Mouse (Mus musculus): ENCODE data around the gene Tbc1d25.
A peak's percentile ranks its signal among the peaks of the same experiment; 100 is the strongest.

Gene Tbc1d25

DNA sequence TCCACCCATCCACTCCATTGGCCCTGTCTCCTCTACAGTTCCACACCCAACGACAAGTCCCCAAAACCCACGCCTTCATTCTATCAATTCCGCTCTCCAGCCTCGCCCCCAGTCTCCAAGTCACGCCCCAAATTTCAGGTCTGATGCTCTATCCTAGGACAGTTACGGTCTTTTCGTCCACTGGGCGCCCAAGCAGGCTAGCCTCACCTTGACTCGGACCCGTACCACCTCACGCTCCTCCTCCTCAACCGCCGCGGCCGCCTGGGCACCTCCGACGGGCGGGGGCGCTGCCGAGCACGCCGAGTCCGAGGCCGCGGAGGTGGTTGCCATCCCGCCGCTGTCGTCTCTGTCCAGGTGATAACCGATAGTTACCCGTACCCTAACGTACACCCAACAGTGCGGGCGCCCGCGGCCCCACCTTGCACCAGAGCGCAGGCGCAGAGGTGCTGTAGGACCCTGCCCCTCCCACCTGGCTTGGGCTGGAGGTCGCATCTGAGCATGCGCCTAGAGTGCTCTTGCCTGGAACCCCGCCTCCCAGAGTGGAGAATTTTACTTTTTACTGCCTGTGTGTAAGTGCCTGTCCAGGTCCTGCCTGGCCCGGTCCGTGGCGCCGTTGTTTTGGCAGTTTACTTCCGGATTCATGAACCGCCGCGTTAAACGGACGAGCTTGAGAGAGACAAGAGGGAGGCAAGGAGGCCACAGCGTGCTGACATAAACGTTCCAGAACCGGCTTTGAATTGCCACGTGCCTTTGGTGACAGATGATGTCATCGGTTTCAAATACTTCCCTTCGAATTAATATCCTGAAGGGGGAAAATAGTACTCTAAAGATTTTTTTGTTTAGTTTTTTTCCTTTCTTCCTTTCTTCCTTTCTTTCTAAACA lies at the start of gene Tbc1d25:
Gene Tbc1d25, minus strand, starts transcription at position 678 of the 882 bp plus-strand sequence.
- DNase-seq (ENCODE audit: low read depth) = peak; percentile 93

DNA sequence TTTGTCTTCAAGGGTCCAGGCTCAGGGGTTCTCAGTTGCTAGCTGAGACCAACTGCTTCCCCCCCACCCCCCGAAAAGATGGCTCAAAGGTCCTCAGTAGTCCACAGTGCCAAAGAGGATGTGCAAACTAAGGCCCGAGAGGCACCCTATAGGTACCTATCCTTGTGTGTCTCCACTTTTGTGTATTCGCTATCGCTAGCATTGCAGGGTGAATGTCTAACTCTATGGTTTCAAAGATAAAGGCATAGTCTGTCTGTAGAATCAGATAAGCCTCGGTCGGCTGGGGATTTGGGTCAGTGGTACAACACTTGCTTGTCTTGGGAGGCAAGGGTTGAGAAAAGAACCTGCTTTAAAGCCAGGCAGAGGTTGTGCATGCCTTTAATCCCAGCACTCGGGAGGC lies 47.5 kb upstream of the Tbc1d25 start:
- no peak for DNase-seq (ENCODE audit: low read depth)

DNA sequence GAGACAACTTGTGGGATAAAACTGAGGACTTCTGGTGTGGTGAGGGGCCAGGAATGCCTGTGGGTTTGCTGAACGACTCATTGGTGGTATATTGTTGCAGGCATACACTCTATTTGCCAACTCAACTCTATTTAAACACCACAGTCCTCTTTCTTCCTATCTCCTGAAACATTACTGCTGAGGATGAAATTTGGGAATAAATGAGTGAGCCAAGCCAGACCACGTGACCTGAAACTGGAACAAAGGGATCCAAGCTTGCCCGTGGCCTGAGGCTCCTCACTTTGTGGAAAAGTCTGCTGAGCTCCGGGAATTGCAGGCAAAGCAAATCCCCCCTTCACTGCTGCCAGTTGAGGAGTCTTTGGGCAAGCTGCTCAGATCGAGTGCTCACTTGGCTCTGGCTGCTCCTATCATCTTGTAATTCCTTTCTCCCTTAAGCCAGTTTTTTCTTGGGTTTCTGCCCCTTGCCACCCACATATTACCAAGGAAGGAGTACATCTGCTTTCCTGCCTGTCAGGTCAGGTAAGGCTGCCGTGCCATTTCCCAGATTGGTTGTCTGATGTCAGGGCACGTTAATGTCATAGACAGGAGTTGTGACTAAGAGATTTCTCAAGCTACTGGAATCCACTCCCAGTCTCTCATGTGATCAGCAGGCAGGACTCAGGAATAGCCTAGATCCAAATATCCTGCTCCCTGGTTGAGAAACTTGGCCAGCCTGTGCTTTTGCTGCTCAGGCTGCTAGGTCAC lies 46.9 kb upstream of the Tbc1d25 start:
- no peak for DNase-seq (ENCODE audit: low read depth)

DNA sequence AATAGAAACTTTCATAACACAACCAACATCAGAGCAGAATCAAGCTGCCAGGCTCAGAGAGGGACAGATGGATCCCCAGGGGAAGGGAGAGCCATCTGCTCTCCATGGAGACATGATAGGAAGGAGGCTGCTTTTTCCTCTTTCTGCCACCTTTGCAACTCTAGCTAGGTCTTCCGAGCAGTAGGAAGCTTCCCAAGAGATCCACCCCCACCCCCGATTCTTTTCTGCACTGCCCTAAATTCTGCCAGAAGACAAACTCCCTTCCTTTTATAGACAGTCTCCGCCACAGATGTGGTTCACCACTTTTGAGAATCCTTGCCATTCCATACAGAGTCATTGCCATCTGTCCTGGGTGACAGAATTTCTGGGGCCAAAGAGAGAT lies 46.3 kb upstream of the Tbc1d25 start:
- DNase-seq (ENCODE audit: low read depth) = no peak

DNA sequence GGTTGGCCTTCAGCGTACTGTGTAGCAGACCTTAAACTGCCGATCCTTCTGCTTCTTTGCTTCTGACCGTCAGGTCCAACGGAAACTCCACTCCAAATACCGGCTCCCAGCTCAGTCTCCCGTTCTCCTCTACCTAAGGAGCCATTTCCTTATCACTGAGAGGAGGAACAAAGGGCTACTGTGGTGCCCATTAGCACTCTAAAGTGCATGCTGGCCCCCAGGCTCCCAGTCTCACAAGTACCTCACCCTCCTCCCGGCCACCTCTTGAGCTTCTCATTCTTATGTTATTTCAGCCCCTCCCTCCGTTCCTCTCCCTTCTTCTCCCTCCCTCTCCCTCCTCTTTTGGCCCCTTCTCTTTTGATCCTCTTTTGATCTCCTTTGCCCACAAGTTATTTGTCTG lies 43.7 kb upstream of the Tbc1d25 start:
- no peak for DNase-seq (ENCODE audit: low read depth)

DNA sequence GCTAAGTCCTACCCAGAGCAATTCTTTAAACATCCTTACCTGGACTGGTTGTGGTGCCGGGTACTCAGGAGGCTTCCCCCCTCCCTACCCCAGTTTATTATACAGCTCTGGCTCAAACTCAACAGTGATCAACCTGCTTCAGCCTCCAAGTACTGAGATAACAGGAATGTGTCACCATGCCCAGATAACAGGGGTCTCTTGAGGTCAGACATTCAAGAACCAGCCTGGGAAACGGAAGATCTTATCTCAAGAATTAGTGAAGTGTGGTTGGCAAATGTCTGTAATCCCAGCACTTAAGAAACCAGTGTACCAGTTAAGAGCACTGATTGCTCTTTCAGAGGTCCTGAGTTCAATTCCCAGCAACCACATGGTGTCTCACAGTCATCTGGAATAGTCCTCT lies 42.1 kb upstream of the Tbc1d25 start:
- DNase-seq (ENCODE audit: low read depth) = no peak

DNA sequence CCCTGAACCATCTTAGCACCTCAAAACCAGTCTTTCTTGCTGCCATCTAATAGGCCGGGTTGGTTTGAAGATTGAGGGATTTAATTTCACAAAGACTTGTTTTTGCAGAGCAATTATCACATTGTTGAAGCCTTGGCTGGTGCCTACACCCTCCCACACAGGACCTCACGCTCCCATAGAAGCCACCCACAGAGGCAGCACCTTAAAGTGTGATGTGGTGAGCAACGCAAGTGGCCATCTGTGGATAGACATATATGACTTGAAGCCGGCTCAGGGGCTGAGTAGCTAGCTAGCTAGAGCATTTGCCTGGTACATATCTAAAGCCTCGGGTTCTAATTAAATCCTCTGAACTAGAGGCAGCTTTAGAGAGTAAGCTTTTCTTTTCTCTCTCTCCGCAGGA lies 41.4 kb upstream of the Tbc1d25 start:
- DNase-seq (ENCODE audit: low read depth) = no peak

DNA sequence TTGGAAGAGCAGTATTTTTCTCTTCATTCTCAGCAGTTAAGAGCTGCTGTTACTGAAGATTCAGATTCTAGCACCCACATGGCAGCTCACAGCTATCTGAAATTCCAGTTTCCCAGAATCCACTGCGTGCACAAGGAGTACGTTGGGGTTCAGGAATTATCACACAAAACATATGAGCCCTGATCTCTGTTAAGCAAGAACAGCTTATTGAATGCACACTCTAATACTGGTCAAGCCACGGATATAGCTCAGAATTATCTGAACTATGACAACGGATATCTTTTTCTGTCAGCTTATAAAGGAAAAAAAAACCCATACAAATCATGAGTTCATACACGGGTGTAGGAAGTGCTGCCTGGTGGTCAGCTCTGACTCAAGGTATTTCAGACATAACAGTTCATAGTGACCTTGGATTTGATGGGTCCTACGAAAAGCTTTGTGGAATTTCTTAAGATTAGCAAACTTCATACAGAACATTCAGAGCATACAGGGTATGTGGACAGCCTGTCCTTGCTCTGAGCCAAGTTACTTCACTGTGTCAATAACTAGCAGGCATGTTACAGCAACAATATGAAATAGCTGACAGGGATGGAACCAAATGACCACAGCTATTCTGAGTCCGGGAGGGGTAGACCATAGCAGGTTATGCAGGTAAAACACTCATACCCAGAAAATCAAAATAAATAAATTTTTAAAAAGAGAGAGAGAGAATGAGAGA lies 35.7 kb upstream of the Tbc1d25 start:
- no peak for DNase-seq (ENCODE audit: low read depth)

DNA sequence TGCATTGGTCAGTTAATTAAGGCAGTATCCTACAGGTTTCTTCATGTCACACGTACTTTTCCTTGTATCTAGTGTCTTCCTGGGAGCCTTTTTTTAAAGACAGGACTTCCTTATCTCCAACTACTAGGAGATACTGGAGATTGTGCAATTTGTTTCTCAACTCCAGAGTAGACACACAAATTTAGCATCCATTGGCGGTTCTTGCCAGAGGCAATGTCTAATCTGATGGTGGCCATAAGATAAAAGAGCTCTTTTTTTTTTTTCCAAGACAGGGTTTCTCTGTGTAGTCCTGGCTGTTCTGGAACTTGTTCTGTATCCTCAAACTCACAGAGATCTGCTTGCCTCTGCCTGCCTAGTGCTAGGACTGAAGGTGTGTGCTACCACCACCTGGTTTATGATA lies 33.7 kb upstream of the Tbc1d25 start:
- no peak for DNase-seq (ENCODE audit: low read depth)

DNA sequence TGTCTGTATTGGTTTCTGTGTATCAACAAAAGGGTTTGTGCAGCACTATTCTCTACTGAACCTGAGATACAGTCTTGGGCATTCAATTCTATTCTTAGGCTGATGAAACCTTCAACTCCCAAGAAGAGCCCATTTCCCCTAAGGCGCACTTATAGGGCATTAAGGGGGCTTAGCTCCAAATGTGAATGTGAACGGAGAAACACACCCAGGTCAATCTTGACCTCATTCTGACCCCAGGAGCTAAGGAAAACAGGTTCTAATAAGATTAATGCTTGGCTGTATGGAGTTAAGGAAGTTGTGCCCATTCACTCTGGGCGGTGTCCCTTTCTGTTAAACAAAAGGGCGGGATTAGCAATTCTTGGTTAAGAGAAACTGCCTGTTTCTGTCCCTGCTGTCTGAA lies 31.2 kb upstream of the Tbc1d25 start:
- no peak for DNase-seq (ENCODE audit: low read depth)

DNA sequence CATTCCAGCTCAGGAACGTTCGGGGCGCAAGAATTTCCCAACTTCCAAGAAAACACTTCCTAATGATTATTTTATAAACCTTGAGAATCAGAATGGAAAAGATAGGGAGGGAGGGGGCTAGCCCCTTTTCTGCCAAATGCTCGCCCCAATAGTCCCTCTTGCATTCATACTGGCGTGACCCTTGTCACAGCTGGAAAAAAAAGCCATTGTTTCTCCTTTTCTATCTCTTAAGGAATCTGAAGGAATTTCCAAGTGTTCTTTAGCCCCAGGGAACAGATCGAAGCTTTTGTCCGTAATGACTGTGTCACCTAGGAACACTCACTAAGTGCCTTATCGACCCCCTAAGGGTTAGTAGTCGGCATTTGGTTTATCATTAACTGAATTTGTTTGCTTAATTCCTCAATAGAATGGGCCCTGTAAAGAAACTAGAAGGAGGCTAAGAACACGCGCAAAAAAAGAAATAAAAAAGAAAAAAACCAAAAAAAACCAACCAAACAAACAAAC lies 30.8 kb upstream of the Tbc1d25 start:
- DNase-seq (ENCODE audit: low read depth) = no peak

DNA sequence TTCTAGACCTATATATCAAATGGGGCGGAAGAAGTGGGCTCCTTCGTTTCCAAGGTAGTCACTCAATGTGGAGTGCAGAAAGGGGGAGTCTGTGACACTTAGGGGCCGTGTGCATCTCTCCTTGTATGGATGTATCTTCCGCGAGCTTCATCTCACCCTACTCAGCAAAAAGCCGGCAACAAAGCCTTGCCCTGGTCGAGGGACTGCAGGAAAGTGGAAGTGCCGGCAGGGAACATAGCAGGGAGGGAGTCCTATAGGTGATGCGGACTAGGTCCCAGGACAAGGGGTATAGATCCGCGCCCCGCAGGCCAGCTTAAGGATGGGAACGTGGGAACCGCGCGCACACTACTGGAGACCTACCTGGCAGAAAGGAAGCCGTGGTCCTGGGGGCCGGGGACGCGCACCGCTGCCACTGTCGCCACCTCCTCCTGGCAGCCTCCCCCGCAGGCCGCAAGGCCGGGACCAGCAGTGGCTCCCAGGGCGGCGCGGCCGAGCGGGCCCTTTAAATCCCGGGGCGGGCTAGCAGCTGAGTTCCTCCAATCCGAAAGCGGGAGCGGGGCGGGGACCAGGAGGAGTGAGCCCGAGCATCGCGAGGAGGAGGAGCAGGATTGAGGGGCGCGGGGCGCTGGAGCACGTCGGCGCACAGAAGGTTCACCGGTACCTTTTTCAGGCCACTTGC lies 30.2 kb upstream of the Tbc1d25 start, which contains the start of gene Porcn:
Gene Porcn, minus strand, starts transcription at position 511 of the 679 bp plus-strand sequence.
- peak; percentile 7 for DNase-seq (ENCODE audit: low read depth)

DNA sequence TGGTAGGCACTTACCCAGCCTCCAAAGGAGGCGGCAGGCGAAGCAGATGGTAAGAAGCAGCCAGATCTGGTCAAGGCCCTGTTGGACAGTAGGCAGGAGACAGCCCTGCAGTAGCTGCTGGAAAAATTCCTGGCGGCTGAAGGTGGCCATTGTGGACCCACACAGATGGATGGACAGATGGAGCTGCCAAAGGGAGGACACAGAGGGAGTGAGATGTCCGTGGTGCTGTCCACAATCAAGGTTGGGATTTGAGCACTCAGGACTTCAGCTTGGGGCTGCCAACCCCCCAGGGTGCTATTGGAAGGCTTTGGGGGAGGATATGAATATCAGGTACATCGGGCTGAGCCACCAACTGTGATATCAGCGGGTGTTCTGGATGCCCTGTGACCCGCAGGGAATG lies 29.6 kb upstream of the Tbc1d25 start:
- no peak for DNase-seq (ENCODE audit: low read depth)

DNA sequence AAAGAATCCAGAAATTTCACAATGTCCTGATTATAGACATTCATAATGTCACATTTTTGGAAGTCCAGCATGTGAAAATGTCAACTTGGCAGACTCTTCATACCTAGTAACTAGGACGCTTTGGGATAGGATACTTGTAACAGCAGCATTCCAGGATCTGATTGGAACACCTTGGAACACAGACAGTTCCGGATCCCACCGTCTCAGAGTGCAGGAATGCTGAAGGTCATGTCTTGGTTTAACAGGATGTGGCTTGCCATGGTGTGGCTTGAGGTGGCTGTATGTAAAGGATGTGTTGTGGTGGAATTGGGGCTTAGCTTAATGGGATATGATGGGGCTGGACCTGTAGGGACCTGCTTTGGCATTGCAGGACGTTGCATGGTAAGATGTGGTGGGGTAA lies 29.1 kb upstream of the Tbc1d25 start:
- DNase-seq (ENCODE audit: low read depth) = no peak

DNA sequence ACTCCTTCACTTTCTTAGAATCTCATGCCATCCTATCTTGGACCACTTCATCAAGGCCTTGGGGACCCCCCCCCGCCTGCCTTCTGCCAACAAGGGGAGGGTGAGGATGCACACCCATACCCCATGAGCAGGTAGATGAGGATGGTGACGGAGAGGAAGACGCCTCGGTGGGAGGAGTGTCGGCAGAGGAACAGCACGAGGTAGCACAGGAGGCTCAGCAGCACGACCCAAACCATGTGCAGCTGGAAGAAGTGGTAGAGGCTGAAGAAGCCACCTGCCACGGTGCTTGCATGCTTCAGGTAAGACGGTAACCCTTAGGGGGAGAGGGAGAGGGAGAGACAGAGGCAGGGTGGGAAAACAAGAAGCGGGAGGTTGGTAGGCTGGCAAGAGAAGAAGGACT lies 28.1 kb upstream of the Tbc1d25 start:
- no peak for DNase-seq (ENCODE audit: low read depth)

DNA sequence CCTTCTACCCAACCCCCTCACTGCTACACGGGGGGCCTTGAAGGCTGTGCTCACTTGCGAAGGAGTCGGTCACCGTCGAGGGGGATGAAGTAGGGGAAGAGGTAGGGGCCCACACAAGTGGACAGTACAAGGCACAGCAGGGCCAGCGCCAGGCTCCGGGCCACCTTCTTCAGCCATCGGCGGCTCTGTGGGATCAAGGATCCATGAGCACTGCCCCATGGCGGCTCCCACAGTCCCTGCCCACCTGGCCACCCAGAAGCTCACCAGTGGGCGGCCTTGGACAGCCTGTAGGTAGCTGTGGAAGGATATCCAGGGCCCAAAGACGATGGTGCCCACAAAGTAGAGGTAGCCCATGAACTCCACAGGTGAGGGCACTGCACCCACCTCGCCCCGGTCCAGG lies 27.1 kb upstream of the Tbc1d25 start:
- no peak for DNase-seq (ENCODE audit: low read depth)

DNA sequence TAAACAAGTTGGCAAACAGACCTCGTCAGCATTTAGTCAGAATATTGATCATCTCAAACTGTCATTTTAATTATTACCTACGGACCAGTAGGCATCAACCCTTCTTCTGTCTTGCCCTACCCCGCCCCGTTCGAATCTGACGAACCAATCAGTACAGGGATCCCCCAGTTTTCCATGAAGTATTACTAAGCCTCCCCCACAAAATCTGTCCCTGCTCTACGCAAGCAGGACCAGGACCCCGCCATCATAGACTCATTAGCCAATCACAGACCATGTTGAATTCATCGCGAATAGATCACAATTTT lies 17.4 kb upstream of the Tbc1d25 start, which contains the start of gene Ebp:
Gene Ebp, minus strand, starts transcription at position 94 of the 305 bp plus-strand sequence.
- DNase-seq (ENCODE audit: low read depth) = no peak

DNA sequence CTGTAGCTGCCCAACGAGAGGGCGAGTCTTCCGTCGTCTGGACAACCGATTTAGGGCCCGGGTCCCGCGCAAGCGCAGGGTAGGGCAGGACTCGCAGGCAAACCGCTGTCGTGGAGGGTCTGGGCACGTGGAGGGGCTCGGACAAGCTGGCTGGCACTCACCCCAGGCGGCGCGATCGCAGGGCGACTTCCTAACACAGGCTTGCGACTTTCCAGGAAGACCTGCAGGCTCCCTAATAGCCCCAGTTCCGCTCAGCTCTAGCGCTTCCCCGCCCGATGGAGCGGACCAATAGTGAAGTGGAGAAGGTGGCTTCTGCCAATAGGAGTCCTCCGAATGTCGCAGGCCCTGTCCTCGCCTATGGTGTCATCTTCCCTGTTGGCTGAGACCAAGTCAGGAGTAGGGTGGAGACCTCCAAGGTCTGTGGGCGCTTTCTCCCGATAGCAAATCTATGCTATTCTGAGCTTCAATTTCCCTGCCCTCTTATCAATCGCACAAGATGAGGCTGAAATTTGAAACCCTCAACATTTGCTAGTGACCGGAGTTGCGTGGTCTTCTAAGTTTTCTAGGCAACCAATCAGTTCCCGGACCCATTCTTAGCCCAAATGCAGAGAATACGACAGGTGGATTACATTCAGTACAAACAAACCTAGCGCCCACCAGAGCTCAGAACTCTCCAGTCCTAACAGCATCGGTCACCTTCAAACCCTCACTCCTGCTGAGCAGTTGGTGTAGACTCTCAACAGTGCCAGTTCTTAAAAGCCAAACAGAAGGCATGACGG lies 16.8 kb upstream of the Tbc1d25 start:
- DNase-seq (ENCODE audit: low read depth) = peak; percentile 80

DNA sequence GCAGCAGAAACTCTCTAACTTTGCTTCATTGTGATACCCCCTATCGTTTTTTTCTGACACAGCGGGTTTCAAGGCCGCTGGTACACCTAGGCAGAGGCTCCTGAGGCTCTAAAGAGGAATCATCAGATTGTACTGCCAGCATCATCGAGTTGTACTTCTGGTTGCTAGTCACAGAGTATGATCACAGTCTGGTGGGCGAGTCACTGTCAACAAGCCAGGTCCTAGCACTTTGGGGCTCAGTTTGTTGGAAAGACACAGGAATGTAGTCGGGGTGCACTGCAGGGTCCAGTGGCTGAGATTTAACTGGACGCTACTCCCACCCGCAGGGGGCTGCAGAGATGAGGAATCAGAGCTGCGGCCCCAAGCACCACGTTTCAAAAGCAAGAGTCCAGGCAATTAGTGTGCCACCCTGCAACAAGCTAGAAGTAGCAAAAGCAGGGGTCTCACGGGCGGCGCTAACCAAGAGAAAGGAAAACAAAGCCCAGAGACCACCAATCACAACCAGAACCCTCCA lies 16.2 kb upstream of the Tbc1d25 start:
- no peak for DNase-seq (ENCODE audit: low read depth)

DNA sequence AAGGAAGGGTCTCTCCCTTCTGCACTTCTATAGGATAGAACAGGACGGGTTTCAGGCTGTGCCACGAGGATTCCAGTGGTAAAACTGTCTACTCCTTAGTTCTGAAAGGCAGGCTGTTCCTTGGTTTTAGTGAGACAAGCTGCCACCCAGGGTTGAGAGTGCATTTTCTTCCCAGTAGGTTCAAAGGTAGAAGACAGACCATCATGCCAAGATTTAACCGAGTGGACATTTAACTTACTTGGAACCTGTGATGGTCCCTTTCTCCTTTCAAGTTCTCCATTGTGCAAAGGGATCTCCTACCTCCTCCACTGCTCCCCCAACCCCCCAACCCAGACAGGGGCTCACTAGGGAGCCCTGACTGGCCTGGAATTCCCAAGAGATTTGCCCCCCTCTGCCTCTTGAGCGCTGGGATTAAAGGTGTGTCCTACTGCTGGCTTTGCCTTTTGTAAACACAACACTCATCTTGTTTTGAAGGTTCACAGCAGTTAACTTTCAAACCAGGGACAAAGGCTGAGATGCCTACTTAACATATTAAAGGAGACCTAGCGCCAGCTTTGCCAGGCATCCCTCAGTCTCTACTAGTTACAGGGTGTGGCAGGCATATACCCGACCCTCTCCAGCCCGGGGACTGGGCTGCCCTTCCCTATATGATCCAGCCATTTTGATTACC lies 7.0 kb upstream of the Tbc1d25 start:
- DNase-seq (ENCODE audit: low read depth) = no peak

Data from naive thymus-derived CD4-positive, alpha-beta T cell, adult 2 months (primary cell).